ENCODE assay signal across 8 mouse cellular contexts in the genomic region with DNA sequence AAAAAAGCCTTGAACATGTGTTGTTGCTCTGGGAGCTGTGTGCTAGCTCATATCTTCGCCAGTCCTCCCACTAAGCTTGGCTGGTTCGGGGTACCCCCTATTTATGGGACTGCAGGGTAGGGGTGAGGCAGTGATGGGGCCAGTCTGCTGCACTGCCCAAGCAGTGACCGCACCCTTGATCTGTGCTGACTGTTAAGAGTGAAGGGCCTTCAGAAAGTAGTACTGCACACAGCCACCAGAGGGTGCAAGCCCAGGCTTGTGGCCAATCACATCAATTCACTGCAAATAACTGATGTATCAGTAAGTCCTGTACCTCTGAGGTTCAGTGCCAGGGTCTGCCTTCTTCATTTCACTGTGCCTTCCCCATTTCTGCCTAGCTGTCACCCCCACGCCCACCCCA. TPM values are rescaled to one million over a fixed set of nuclear protein-coding genes. Genes with fewer than 3 reads are reported as not detected.
A peak's percentile ranks its signal among the peaks of the same experiment; 100 is the strongest.
DNase-seq lines count a peak whose midpoint lies in the region; ATAC-seq and TF ChIP-seq lines count a peak whose summit lies in the region.

No protein-coding gene starts in this region.

- no peaks in the 10 kb centered on the region for H3K9me3 ChIP-seq in forebrain, embryonic 11.5 days (ENCODE audit: control insufficient read depth, low read length)
- H3K9me3 ChIP-seq in lung, postnatal 0 days (ENCODE audit: low read length), result no peaks in the 10 kb centered on the region

- TF ChIP-seq EP300 in lung, postnatal 0 days (IDR thresholded peaks at IDR 0.05), result no peak

- no peak overlapping the region for H3K4me3 ChIP-seq in forebrain, embryonic 11.5 days (ENCODE audit: low read depth, low read length)
- H3K4me3 ChIP-seq in lung, postnatal 0 days (ENCODE audit: low read depth, low read length), result no peak overlapping the region

- no peak overlapping the region for H3K4me2 ChIP-seq in forebrain, embryonic 11.5 days (ENCODE audit: low read depth, low read length, severe bottlenecking)
- H3K4me2 ChIP-seq in lung, postnatal 0 days (replicated peaks; ENCODE audit: low read depth, low read length), result no peak overlapping the region

- H3K27ac ChIP-seq in forebrain, embryonic 11.5 days (ENCODE audit: low read depth, low read length), result no peak overlapping the region
- H3K27ac ChIP-seq in lung, postnatal 0 days (ENCODE audit: low read length), result no peak overlapping the region

- H3K9ac ChIP-seq in forebrain, embryonic 11.5 days (ENCODE audit: low read length), result no peak overlapping the region
- H3K9ac ChIP-seq in lung, postnatal 0 days (replicated peaks; ENCODE audit: low read depth), result no peak overlapping the region

- no peaks in the 10 kb centered on the region for H3K27me3 ChIP-seq in forebrain, embryonic 11.5 days (ENCODE audit: control insufficient read depth, insufficient read depth, low read length)
- no peaks in the 10 kb centered on the region for H3K27me3 ChIP-seq in lung, postnatal 0 days (replicated peaks; ENCODE audit: insufficient read depth, low read length)

- peaks cover 5% of the 10 kb centered on the region; the same call in 1 of the 2 replicates for H3K36me3 ChIP-seq in forebrain, embryonic 11.5 days (ENCODE audit: control insufficient read depth, insufficient read depth, low read length)
- H3K36me3 ChIP-seq in lung, postnatal 0 days (ENCODE audit: insufficient read depth, low read length), result peaks cover 13% of the 10 kb centered on the region

- WGBS in forebrain, embryonic 11.5 days, result 30% methylated on average over 4 of the region's 4 CpGs
- 39% methylated on average over 4 of the region's 4 CpGs for WGBS in lung, postnatal 0 days

- peak; percentile 53 for ATAC-seq in forebrain, embryonic 11.5 days (replicated peaks; ENCODE audit: low FRiP score)
- ATAC-seq in hematopoietic stem cell, adult 5-6 weeks (replicated peaks in 1 of 2; ENCODE audit: insufficient read depth in 1 of 2, low FRiP score in 2 of 2, low TSS enrichment in 1 of 2, low read depth in 1 of 2, poor library complexity in 2 of 2, severe bottlenecking in 2 of 2), result peak; percentile 62; a peak in 3 of 4 replicates
- ATAC-seq in lung, postnatal 0 days, result peak; percentile 50

- peaks cover 7% of the 10 kb centered on the region for H3K4me1 ChIP-seq in forebrain, embryonic 11.5 days (replicated peaks; ENCODE audit: control insufficient read depth, insufficient read depth, low read length)
- H3K4me1 ChIP-seq in lung, postnatal 0 days (ENCODE audit: insufficient read depth, low read depth, low read length), result peaks cover 10% of the 10 kb centered on the region

- TF ChIP-seq CTCF in lung, postnatal 0 days (IDR thresholded peaks at IDR 0.05), result peak; percentile 95

- peak; percentile 68 for DNase-seq in MN1 (ENCODE audit: low spot score)
- DNase-seq in c-Kit-positive CD71-negative TER-119-negative erythroid progenitor cells, embryonic 14.5 days (ENCODE audit: low read depth), result peak; percentile 64
- DNase-seq in forebrain, embryonic 11.5 days (ENCODE audit: low spot score), result peak; percentile 81
- DNase-seq in layer of hippocampus, adult 9-11 months, result peak; percentile 71
- DNase-seq in lung, postnatal 0 days (ENCODE audit: low spot score), result peak; percentile 76
- DNase-seq in right cerebral cortex, adult 2 months (ENCODE audit: low spot score in 2 of 2), result peak; percentile 83 to 86
- DNase-seq in yolk sac, embryonic 10.5 days (ENCODE audit: low spot score), result peak; percentile 40

RNA-seq across cellular contexts. Expression of gene Nudt14, which starts 13.9 kb away (rescaled TPM):
- polyA plus RNA-seq in forebrain, embryonic 11.5 days (2014; fragmentation: Nextera tagmentation; extraction: Ambion mirVana), result 57.6 and 59.2 TPM in 2 replicates
- total RNA-seq in hematopoietic stem cell, adult 5-6 weeks (2017), result 17.9 and 21.9 TPM in 2 replicates
- 101 TPM in 2 replicates for polyA plus RNA-seq in lung, postnatal 0 days (2015; fragmentation: Nextera tagmentation; extraction: Ambion mirVana)

RNA-seq across cellular contexts. Expression of gene Btbd6, which starts 20.5 kb away (rescaled TPM):
- polyA plus RNA-seq in forebrain, embryonic 11.5 days (2014; fragmentation: Nextera tagmentation; extraction: Ambion mirVana), result 26.7 and 27.8 TPM in 2 replicates
- 6.0 and 7.8 TPM in 2 replicates for total RNA-seq in hematopoietic stem cell, adult 5-6 weeks (2017)
- 20.2 and 23.4 TPM in 2 replicates for polyA plus RNA-seq in lung, postnatal 0 days (2015; fragmentation: Nextera tagmentation; extraction: Ambion mirVana)

RNA-seq across cellular contexts. Expression of gene Jag2, which starts 26.2 kb away (rescaled TPM):
- 3.2 and 4.3 TPM in 2 replicates for polyA plus RNA-seq in forebrain, embryonic 11.5 days (2014; fragmentation: Nextera tagmentation; extraction: Ambion mirVana)
- 17.8 and 28.7 TPM in 2 replicates for total RNA-seq in hematopoietic stem cell, adult 5-6 weeks (2017)
- polyA plus RNA-seq in lung, postnatal 0 days (2015; fragmentation: Nextera tagmentation; extraction: Ambion mirVana), result 6.0 and 7.7 TPM in 2 replicates

RNA-seq across cellular contexts. Expression of gene Brf1, which starts 44.7 kb away (rescaled TPM):
- polyA plus RNA-seq in forebrain, embryonic 11.5 days (2014; fragmentation: Nextera tagmentation; extraction: Ambion mirVana), result 67.3 and 70.8 TPM in 2 replicates
- 58.6 and 75.9 TPM in 2 replicates for total RNA-seq in hematopoietic stem cell, adult 5-6 weeks (2017)
- polyA plus RNA-seq in lung, postnatal 0 days (2015; fragmentation: Nextera tagmentation; extraction: Ambion mirVana), result 38.8 and 44.9 TPM in 2 replicates

RNA-seq across cellular contexts. Expression of gene Pacs2, which starts 58.5 kb away (rescaled TPM):
- 24.7 and 25.6 TPM in 2 replicates for polyA plus RNA-seq in forebrain, embryonic 11.5 days (2014; fragmentation: Nextera tagmentation; extraction: Ambion mirVana)
- total RNA-seq in hematopoietic stem cell, adult 5-6 weeks (2017), result 12.9 and 14.5 TPM in 2 replicates
- polyA plus RNA-seq in lung, postnatal 0 days (2015; fragmentation: Nextera tagmentation; extraction: Ambion mirVana), result 6.8 and 9.5 TPM in 2 replicates
